Comparison of ENCODE assay signal across 8 mouse cellular contexts in genomic region chr2:170116704-170117281, GRCm38 (mm10). TPM values are rescaled to one million over a fixed set of nuclear protein-coding genes. Genes with fewer than 3 reads are reported as not detected.
DNase-seq lines count a peak whose midpoint lies in the region; ATAC-seq and TF ChIP-seq lines count a peak whose summit lies in the region.

No protein-coding gene starts in this region.

- peak; percentile 56 to 80 for DNase-seq in CD8-positive naive resting alpha-beta T cell, adult 2 months (ENCODE audit: low read depth in 2 of 2, low spot score in 2 of 2)
- DNase-seq in embryo, embryonic 9.5 days (ENCODE audit: extremely low spot score): peak; percentile 70
- peak; percentile 46 to 78 for DNase-seq in layer of hippocampus, adult 8-10 months (ENCODE audit: low spot score in 2 of 2)
- peak; percentile 63 for DNase-seq in lung, adult 2 months
- DNase-seq in retina, postnatal 1 day: peak; percentile 78
- DNase-seq in urinary bladder, postnatal 4 days (ENCODE audit: low spot score in 2 of 2): peak; percentile 46 to 73

- peak; percentile 26; the same call in 1 of the 2 replicates for TF ChIP-seq CTCF in lung, adult 2 months (IDR thresholded peaks at IDR 0.05; ENCODE audit: insufficient read depth, low read length)

- TF ChIP-seq POLR2A in lung, adult 2 months (IDR thresholded peaks at IDR 0.05; ENCODE audit: borderline replicate concordance, extremely low read depth, low read depth, low read length): no peak

- WGBS in lung, adult 2 months: 23% methylated on average over 4 of the region's 4 CpGs

- no peak overlapping the region for H3K4me3 ChIP-seq in lung, adult 2 months (replicated peaks; ENCODE audit: extremely low read depth, low read depth, low read length)

- H3K4me1 ChIP-seq in lung, adult 2 months (ENCODE audit: control insufficient read depth, insufficient read depth, low read length): peaks cover 22% of the 10 kb centered on the region

- peak; percentile 88 for ATAC-seq in activated CD4-positive, CD25-positive, alpha-beta regulatory T cell, adult 4 months
- ATAC-seq in granulocyte monocyte progenitor cell, adult 5-6 weeks (replicated peaks; ENCODE audit: poor library complexity, severe bottlenecking): peak; percentile 33

RNA-seq across cellular contexts. Expression of gene Zfp217, which starts 31.1 kb away (rescaled TPM):
- 10 to 100 TPM in 1 of 2 experiments, 1 to 10 TPM in 1; 9.1 to 10.4 TPM for polyA plus RNA-seq in activated CD4-positive, CD25-positive, alpha-beta regulatory T cell, adult 4 months (2017; shearing (Covaris generic))
- 43.1 and 67.6 TPM in 2 replicates for total RNA-seq in granulocyte monocyte progenitor cell, adult 5-6 weeks (2014; fragmentation: Nextera tagmentation)
- 29.8 and 36.0 TPM in 2 replicates for total RNA-seq in granulocyte monocyte progenitor cell, adult 5-6 weeks (2017)
- total RNA-seq in layer of hippocampus, adult 8-10 months (2022): 1 to 10 TPM; 3.2 to 5.3 (median 4.5) TPM
- polyA plus RNA-seq in lung, adult 2 months (2012; rRNA removed): 13.7 and 19.8 TPM in 2 replicates

Comparison
In these comparisons a context has a peak if more than half of its experiments do, and no peak if none do; other contexts are left out.
1. RNA of gene Zfp217, which starts 31.1 kb away (total RNA-seq): 29.8 to 67.6 TPM in granulocyte monocyte progenitor cell, adult 5-6 weeks; 3.2 to 5.3 TPM in layer of hippocampus, adult 8-10 months; every median in the first group is over 4 times any median in the second.
2. Peak in every context shown above with its lines, with median percentiles within 50 percentile points of each other: DNase-seq.